Mouse (Mus musculus) hindbrain, embryonic 11.5 days (tissue): ENCODE data around the gene Gm17490. TPM values are rescaled to one million over a fixed set of nuclear protein-coding genes. Genes with fewer than 3 reads are reported as not detected.

Experiments
- ATAC-seq: fragments of 200-750 bp; cut with Nextera tagmentation; 2 replicates; pipeline ENCODE4 v1.8.0; 2017; ENCODE audit warnings: mild to moderate bottlenecking, moderate TSS enrichment, moderate library complexity; ENCODE audit not compliant: low FRiP score
- DNase-seq: peaks from one replicate; pipeline ENCODE4 v3.0.0-alpha.2; 2015; ENCODE audit warnings: low spot score
- H3K27ac ChIP-seq: fragments of 300-500 bp; sonication (generic); 2 replicates; pipeline ENCODE4 v1.5.1; 2014; ENCODE audit warnings: mild to moderate bottlenecking, low read depth, low read length
- H3K27me3 ChIP-seq: fragments of 300-500 bp; sonication (generic); 2 replicates; pipeline ENCODE4 v1.6.1; 2014; ENCODE audit warnings: mild to moderate bottlenecking, low read length, moderate library complexity, mixed read lengths; ENCODE audit not compliant: control insufficient read depth, insufficient read depth
- H3K36me3 ChIP-seq: fragments of 300-500 bp; sonication (generic); 2 replicates; pipeline ENCODE4 v1.6.1; 2014; ENCODE audit warnings: mild to moderate bottlenecking, low read length, moderate library complexity, mixed read lengths; ENCODE audit not compliant: control insufficient read depth, insufficient read depth
- H3K4me1 ChIP-seq: fragments of 300-500 bp; sonication (generic); replicated peaks from 2 replicates; pipeline ENCODE4 v1.6.1; 2014; ENCODE audit warnings: low read length, mixed read lengths; ENCODE audit not compliant: control insufficient read depth, insufficient read depth
- H3K4me2 ChIP-seq: fragments of 300-500 bp; sonication (generic); replicated peaks from 2 replicates; pipeline ENCODE4 v1.6.1; 2014; ENCODE audit warnings: mild to moderate bottlenecking, low read depth, low read length
- H3K4me3 ChIP-seq: fragments of 300-500 bp; sonication (generic); 2 replicates; pipeline ENCODE4 v1.5.1; 2014; ENCODE audit warnings: low read depth, low read length
- H3K9ac ChIP-seq: fragments of 300-500 bp; sonication (generic); 2 replicates; pipeline ENCODE4 v1.6.1; 2014; ENCODE audit warnings: low read depth, low read length
- H3K9me3 ChIP-seq: fragments of 300-500 bp; sonication (generic); 2 replicates; pipeline ENCODE4 v1.6.1; 2016; ENCODE audit warnings: low read length; ENCODE audit not compliant: control insufficient read depth
- WGBS: fragments of 180-500 bp; shearing (Covaris S2); extraction: QIAGEN DNeasy Blood & Tissue Kit; methylation state at CpG from one replicate; pipeline ENCODE4 v1.1.7; 2014; 5-methylcytosine and 5-hydroxymethylcytosine counted together
- polyA plus RNA-seq: library from polyadenylated mRNA; unstranded; fragments of >200 nt; fragmentation: Nextera tagmentation; extraction: Ambion mirVana; gene quantifications from 2 replicates; pipeline ENCODE4 v1.2.1, GENCODE M21; 2014

Gene Gm17490
- polyA plus RNA-seq, 1 experiment from 2014 or later = not detected

DNA sequence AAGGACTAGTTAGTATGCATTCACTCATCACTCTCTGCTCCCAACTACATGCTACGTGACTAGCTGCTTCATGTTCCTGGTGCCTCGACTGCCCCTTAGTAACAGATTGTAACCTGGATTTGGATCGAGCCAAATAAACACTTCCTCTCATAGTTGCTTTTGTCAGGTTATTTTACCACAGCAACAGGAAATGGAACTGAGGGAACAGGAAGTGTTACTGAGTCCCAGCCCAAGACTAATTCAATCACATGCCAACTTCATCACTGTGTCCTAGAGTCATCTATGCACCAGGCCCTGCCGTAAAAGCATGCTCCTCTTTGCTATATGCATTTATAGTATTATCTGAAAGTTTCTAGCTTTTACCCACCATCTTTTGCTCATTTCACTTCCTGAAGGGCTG is 38.1 kb downstream of the Gm17490 start:
- no peaks in the 10 kb centered on the region for H3K27me3 ChIP-seq
- no peak for ATAC-seq

DNA sequence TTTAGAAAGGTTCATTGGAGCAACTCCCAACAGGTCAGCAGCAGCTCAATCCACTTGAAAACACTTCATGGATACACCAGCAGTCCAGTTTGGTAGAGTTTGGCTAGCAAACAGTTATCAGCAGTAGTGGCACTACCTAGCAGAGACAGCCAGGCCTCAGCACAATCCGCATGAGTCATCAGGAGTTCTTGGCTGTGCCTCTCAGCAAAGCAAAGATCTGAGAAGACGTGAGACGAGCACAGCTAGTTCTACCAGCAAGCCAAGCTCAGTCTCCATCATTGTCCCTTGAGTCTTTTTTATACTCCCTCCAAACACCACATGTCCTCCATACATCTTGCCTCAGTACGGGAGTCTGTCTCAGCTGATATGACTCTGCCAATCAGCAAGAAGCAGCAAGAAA is 46.7 kb downstream of the Gm17490 start:
- WGBS = 93% methylated on average over 4 of the region's 4 CpGs
- Histone ChIP-seq H3K4me2 (no peak overlapping the region), H3K9ac (no peak overlapping the region), H3K4me3 (no peak overlapping the region), H3K27ac (no peak overlapping the region), H3K27me3 (no peaks in the 10 kb centered on the region), H3K36me3 (0 out of 2 replicates have a peak, but pooled peaks cover 2% of the 10 kb centered on the region), H3K4me1 (no peaks in the 10 kb centered on the region), H3K9me3 (no peaks in the 10 kb centered on the region)
- ATAC-seq = no peak
- no peak for DNase-seq

More for the DNA sequence above, 38.1 kb downstream of the Gm17490 start:
- peaks cover 13% of the 10 kb centered on the region for H3K36me3 ChIP-seq
- no peaks in the 10 kb centered on the region for H3K4me1 ChIP-seq
- H3K9ac ChIP-seq = no peak overlapping the region
- H3K4me3 ChIP-seq = no peak overlapping the region
- H3K9me3 ChIP-seq = no peaks in the 10 kb centered on the region
- no peak overlapping the region for H3K27ac ChIP-seq
- no peak for DNase-seq
- H3K4me2 ChIP-seq = no peak overlapping the region
- WGBS = 89% methylated on average over 4 of the region's 4 CpGs

DNA sequence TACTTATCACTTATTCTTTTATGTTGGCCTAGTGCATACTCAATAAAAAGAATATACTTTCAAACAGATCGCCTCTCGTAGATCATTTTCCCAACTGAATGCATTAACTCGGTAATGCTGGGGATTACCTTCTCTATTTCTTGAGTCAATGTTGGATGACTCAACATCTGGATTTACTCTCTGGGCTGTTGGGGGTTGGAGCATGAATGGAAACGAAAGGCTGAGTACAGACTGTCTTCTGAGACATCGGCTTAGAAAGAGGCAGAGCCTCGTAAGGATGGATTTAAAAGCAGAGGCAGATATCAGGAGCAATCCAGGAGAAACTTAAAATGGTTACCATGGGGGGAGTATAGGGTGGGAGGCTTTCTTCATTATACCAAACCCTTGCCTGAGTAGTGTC is 47.9 kb downstream of the Gm17490 start:
- Histone ChIP-seq H3K9me3 (no peaks in the 10 kb centered on the region), H3K27me3 (no peaks in the 10 kb centered on the region), H3K36me3 (0 out of 2 replicates have a peak, but pooled peaks cover 2% of the 10 kb centered on the region), H3K4me1 (no peaks in the 10 kb centered on the region), H3K9ac (no peak overlapping the region), H3K4me2 (no peak overlapping the region), H3K4me3 (no peak overlapping the region), H3K27ac (no peak overlapping the region)
- DNase-seq (no peak), ATAC-seq (no peak)
- 91% methylated on average over 6 of the region's 6 CpGs for WGBS

Other genes starting within 250 kb of the Gm17490 start
- 16.8 and 19.3 TPM in 2 replicates for gene Pfkfb3, start 72.2 kb downstream of the Gm17490 start, polyA plus RNA-seq
- 178 and 191 TPM in 2 replicates for gene Rbm17, start 22.1 kb downstream of the Gm17490 start, polyA plus RNA-seq
- not detected in 2 replicates for gene Il2ra, start 16.5 kb upstream of the Gm17490 start, polyA plus RNA-seq
- gene Il15ra, start 79.0 kb upstream of the Gm17490 start, polyA plus RNA-seq = 0.25 and 0.39 TPM in 2 replicates
- 132 and 148 TPM in 2 replicates for gene Fbh1, start 151.3 kb upstream of the Gm17490 start, polyA plus RNA-seq
- gene Ankrd16, start 151.6 kb upstream of the Gm17490 start, polyA plus RNA-seq = 32.9 and 35.3 TPM in 2 replicates